Mouse (Mus musculus): ENCODE measurements at regions not wholly inside any gene's neighbourhood (a gene's known extent, or its start where the extent isn't known, plus 50 kb on each side); places are given as distances from the start of the nearest gene placed in this dataset.

GRCm38 (mm10) chr5:102306309-102306708, 174.9 kb upstream of the Arhgap24 start:
- Histone ChIP-seq H3K27ac (ENCODE audit: low read depth) (no peak overlapping the region), H3K9ac (ENCODE audit: low read length) (no peak overlapping the region), H3K4me1 (replicated peaks; ENCODE audit: control insufficient read depth, insufficient read depth, low read length) (no peaks in the 10 kb centered on the region), H3K4me2 (ENCODE audit: low read length) (no peak overlapping the region), H3K27me3 (replicated peaks; ENCODE audit: control insufficient read depth, insufficient read depth, low read length) (no peaks in the 10 kb centered on the region), H3K4me3 (ENCODE audit: low read depth, low read length) (no peak overlapping the region), H3K36me3 (ENCODE audit: control insufficient read depth, insufficient read depth, low read length) (no peaks in the 10 kb centered on the region), H3K9me3 (ENCODE audit: control insufficient read depth, low read length) (no peaks in the 10 kb centered on the region)
- no peak for ATAC-seq (replicated peaks; ENCODE audit: low FRiP score, low TSS enrichment, low read depth)
- DNase-seq (ENCODE audit: low spot score), result no peak

DNA sequence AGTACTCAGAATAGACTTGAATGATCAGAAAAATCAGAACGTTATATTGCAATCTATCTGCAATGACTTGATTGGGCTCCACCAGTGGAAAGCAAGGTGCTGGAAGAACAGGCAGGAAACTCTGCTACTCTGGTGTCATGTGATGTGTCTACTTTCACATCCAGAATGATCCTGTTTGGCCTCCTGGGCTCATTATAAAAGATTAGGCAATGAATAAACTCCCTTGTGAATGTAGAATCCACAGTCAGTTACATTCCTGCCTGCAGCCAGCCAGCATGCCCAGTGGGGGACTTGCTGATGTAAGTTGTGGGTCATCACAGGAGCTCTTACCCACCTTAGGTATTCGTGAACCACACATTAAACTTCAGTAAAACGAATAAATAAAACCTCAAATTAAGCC, 174.5 kb upstream of the Arhgap24 start:
- H3K9ac ChIP-seq (ENCODE audit: low read length), result no peak overlapping the region
- 80% methylated on average over 3 of the region's 3 CpGs for WGBS
- H3K27me3 ChIP-seq (replicated peaks; ENCODE audit: control insufficient read depth, insufficient read depth, low read length), result no peaks in the 10 kb centered on the region
- ATAC-seq (replicated peaks; ENCODE audit: low FRiP score, low TSS enrichment, low read depth) (no peak), DNase-seq (ENCODE audit: low spot score) (no peak)
- no peak overlapping the region for H3K4me3 ChIP-seq (ENCODE audit: low read depth, low read length)
- no peaks in the 10 kb centered on the region for H3K4me1 ChIP-seq (replicated peaks; ENCODE audit: control insufficient read depth, insufficient read depth, low read length)
- H3K27ac ChIP-seq (ENCODE audit: low read depth), result no peak overlapping the region
- H3K4me2 ChIP-seq (ENCODE audit: low read length), result no peak overlapping the region
- H3K36me3 ChIP-seq (ENCODE audit: control insufficient read depth, insufficient read depth, low read length), result no peaks in the 10 kb centered on the region
- no peaks in the 10 kb centered on the region for H3K9me3 ChIP-seq (ENCODE audit: control insufficient read depth, low read length)

- DNase-seq (ENCODE audit: low spot score) (no peak), ATAC-seq (replicated peaks; ENCODE audit: low FRiP score, low TSS enrichment, low read depth) (no peak)
- no peaks in the 10 kb centered on the region for H3K9me3 ChIP-seq (ENCODE audit: control insufficient read depth, low read length)
- no peak overlapping the region for H3K4me3 ChIP-seq (ENCODE audit: low read depth, low read length)
- no peaks in the 10 kb centered on the region for H3K4me1 ChIP-seq (replicated peaks; ENCODE audit: control insufficient read depth, insufficient read depth, low read length)
- H3K27me3 ChIP-seq (replicated peaks; ENCODE audit: control insufficient read depth, insufficient read depth, low read length), result no peaks in the 10 kb centered on the region
- H3K9ac ChIP-seq (ENCODE audit: low read length), result no peak overlapping the region
- no peak overlapping the region for H3K4me2 ChIP-seq (ENCODE audit: low read length)
- H3K27ac ChIP-seq (ENCODE audit: low read depth), result no peak overlapping the region
- no peaks in the 10 kb centered on the region for H3K36me3 ChIP-seq (ENCODE audit: control insufficient read depth, insufficient read depth, low read length)
Measured at GRCm38 (mm10) chr5:102311570-102311969, 169.6 kb upstream of the Arhgap24 start.

DNA sequence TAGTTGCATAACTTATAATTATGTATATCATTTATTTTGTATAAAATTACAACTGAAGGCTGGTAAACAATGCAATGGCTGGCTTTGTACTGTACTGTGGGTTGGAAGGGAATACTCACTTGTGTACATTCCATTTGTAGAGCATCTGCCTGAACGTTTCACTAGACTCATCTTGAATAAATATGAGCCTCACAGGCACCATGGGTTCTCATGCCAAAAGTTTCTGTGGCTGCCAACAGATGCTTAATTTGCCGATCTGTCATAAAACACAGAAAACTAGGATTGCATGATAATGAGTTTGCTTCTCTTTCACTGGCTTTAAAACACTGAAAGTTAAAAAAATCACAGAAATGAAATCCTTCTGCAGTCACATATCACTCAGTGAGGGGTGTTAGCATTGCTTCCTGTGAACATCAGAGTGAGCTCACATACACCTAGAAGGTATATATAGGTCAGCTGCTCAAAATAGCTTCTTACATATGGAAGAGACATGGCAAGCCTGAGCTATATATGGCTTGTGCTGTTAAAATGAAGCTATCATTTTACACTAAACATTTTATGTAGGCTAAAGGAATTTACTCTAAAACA, 152.9 kb upstream of the Arhgap24 start:
- 69% methylated on average over 2 of the region's 2 CpGs for WGBS
- Histone ChIP-seq H3K27me3 (replicated peaks; ENCODE audit: control insufficient read depth, insufficient read depth, low read length) (no peaks in the 10 kb centered on the region), H3K9ac (ENCODE audit: low read length) (no peak overlapping the region), H3K4me1 (replicated peaks; ENCODE audit: control insufficient read depth, insufficient read depth, low read length) (no peaks in the 10 kb centered on the region), H3K4me2 (ENCODE audit: low read length) (no peak overlapping the region), H3K36me3 (ENCODE audit: control insufficient read depth, insufficient read depth, low read length) (no peaks in the 10 kb centered on the region), H3K9me3 (ENCODE audit: control insufficient read depth, low read length) (no peaks in the 10 kb centered on the region), H3K27ac (ENCODE audit: low read depth) (no peak overlapping the region), H3K4me3 (ENCODE audit: low read depth, low read length) (no peak overlapping the region)
- ATAC-seq (replicated peaks; ENCODE audit: low FRiP score, low TSS enrichment, low read depth) (no peak), DNase-seq (ENCODE audit: low spot score) (no peak)

- Histone ChIP-seq H3K27ac (ENCODE audit: low read depth) (no peak overlapping the region), H3K4me2 (ENCODE audit: low read length) (no peak overlapping the region), H3K9ac (ENCODE audit: low read length) (no peak overlapping the region), H3K4me3 (ENCODE audit: low read depth, low read length) (no peak overlapping the region), H3K36me3 (ENCODE audit: control insufficient read depth, insufficient read depth, low read length) (no peaks in the 10 kb centered on the region), H3K4me1 (replicated peaks; ENCODE audit: control insufficient read depth, insufficient read depth, low read length) (no peaks in the 10 kb centered on the region), H3K27me3 (replicated peaks; ENCODE audit: control insufficient read depth, insufficient read depth, low read length) (no peaks in the 10 kb centered on the region), H3K9me3 (ENCODE audit: control insufficient read depth, low read length) (no peaks in the 10 kb centered on the region)
- no peak for DNase-seq (ENCODE audit: low spot score)
- no peak for ATAC-seq (replicated peaks; ENCODE audit: low FRiP score, low TSS enrichment, low read depth)
- 89% methylated on average over 5 of the region's 5 CpGs for WGBS
Measured at GRCm38 (mm10) chr5:102333894-102334293, 147.3 kb upstream of the Arhgap24 start.

GRCm38 (mm10) chr5:102334442-102335197, 146.6 kb upstream of the Arhgap24 start:
- Histone ChIP-seq H3K4me1 (replicated peaks; ENCODE audit: control insufficient read depth, insufficient read depth, low read length) (no peaks in the 10 kb centered on the region), H3K9ac (ENCODE audit: low read length) (no peak overlapping the region), H3K27ac (ENCODE audit: low read depth) (no peak overlapping the region), H3K36me3 (ENCODE audit: control insufficient read depth, insufficient read depth, low read length) (no peaks in the 10 kb centered on the region), H3K9me3 (ENCODE audit: control insufficient read depth, low read length) (no peaks in the 10 kb centered on the region), H3K4me2 (ENCODE audit: low read length) (no peak overlapping the region), H3K27me3 (replicated peaks; ENCODE audit: control insufficient read depth, insufficient read depth, low read length) (no peaks in the 10 kb centered on the region), H3K4me3 (ENCODE audit: low read depth, low read length) (no peak overlapping the region)
- 76% methylated on average over 13 of the region's 13 CpGs for WGBS
- ATAC-seq (replicated peaks; ENCODE audit: low FRiP score, low TSS enrichment, low read depth) (no peak), DNase-seq (ENCODE audit: low spot score) (no peak)

DNA sequence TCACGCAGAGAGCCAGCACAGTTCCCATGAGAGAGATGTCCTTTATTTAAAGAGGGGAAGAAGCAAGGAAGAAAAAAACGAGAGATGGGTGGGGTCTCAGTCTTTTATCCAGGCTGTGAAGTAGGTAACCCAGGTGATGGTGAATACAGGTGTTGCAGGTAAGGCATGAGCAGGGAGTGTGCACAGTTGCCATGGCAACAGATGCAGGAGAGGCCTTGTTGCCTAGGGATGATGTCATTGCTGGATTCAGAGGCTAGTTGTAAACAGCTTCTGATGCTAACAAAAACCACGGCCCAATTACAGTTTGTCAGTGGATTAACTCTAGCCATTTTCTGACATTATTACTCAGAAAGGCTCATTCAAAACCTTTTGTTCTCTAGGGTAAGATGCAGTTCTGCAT, 114.7 kb upstream of the Arhgap24 start:
- no peak for DNase-seq (ENCODE audit: low spot score)
- WGBS, result 76% methylated on average over 3 of the region's 3 CpGs
- no peak for ATAC-seq (replicated peaks; ENCODE audit: low FRiP score, low TSS enrichment, low read depth)

GRCm38 (mm10) chr5:102373309-102373971, 107.8 kb upstream of the Arhgap24 start:
- H3K4me3 ChIP-seq (ENCODE audit: low read depth, low read length), result no peak overlapping the region
- no peaks in the 10 kb centered on the region for H3K4me1 ChIP-seq (replicated peaks; ENCODE audit: control insufficient read depth, insufficient read depth, low read length)
- DNase-seq (ENCODE audit: low spot score) (no peak), ATAC-seq (replicated peaks; ENCODE audit: low FRiP score, low TSS enrichment, low read depth) (0 out of 2 replicates have a peak, but pooled peaks have one; percentile 60)
- H3K27ac ChIP-seq (ENCODE audit: low read depth), result no peak overlapping the region
- H3K36me3 ChIP-seq (ENCODE audit: control insufficient read depth, insufficient read depth, low read length), result no peaks in the 10 kb centered on the region
- H3K9ac ChIP-seq (ENCODE audit: low read length), result no peak overlapping the region
- H3K27me3 ChIP-seq (replicated peaks; ENCODE audit: control insufficient read depth, insufficient read depth, low read length), result no peaks in the 10 kb centered on the region
- WGBS, result 55% methylated on average over 6 of the region's 6 CpGs
- H3K4me2 ChIP-seq (ENCODE audit: low read length), result peak overlapping the region; percentile 22; the same call in 1 of the 2 replicates
- H3K9me3 ChIP-seq (ENCODE audit: control insufficient read depth, low read length), result no peaks in the 10 kb centered on the region

More for the DNA sequence above, 114.7 kb upstream of the Arhgap24 start:
- Histone ChIP-seq H3K9me3 (ENCODE audit: control insufficient read depth, low read length) (0 out of 2 replicates have a peak, but pooled peaks cover 4% of the 10 kb centered on the region), H3K4me2 (ENCODE audit: low read length) (no peak overlapping the region), H3K4me3 (ENCODE audit: low read depth, low read length) (no peak overlapping the region), H3K4me1 (replicated peaks; ENCODE audit: control insufficient read depth, insufficient read depth, low read length) (no peaks in the 10 kb centered on the region), H3K9ac (ENCODE audit: low read length) (no peak overlapping the region), H3K36me3 (ENCODE audit: control insufficient read depth, insufficient read depth, low read length) (no peaks in the 10 kb centered on the region), H3K27me3 (replicated peaks; ENCODE audit: control insufficient read depth, insufficient read depth, low read length) (no peaks in the 10 kb centered on the region), H3K27ac (ENCODE audit: low read depth) (no peak overlapping the region)

Measured in intestine, embryonic 14.5 days (tissue).